Mouse (Mus musculus) ES-E14 (cell line): ENCODE results near the gene Pfkm.
A peak's percentile ranks its signal among the peaks of the same experiment; 100 is the strongest.

ENCODE experiments used
- CHD2 ChIP-seq: IDR thresholded peaks from 2 replicates; pipeline ENCODE4 v1.6.1; 2014; ENCODE audit warnings: mild to moderate bottlenecking, low read depth, low read length, inconsistent platforms
- HCFC1 ChIP-seq: IDR thresholded peaks from 2 replicates; pipeline ENCODE4 v1.6.1; 2012; ENCODE audit warnings: low read length, inconsistent platforms, borderline replicate concordance; ENCODE audit not compliant: insufficient read depth
- MAFK ChIP-seq: IDR thresholded peaks from 2 replicates; pipeline ENCODE4 v1.6.1; 2014; ENCODE audit warnings: mild to moderate bottlenecking, low read depth, low read length, inconsistent platforms; ENCODE audit not compliant: insufficient read depth
- ZC3H11A ChIP-seq: IDR thresholded peaks from 2 replicates; pipeline ENCODE4 v1.6.1; 2012; ENCODE audit warnings: low read depth, mild to moderate bottlenecking, inconsistent platforms, low read length, borderline replicate concordance
- ZNF384 ChIP-seq: IDR thresholded peaks from 2 replicates; pipeline ENCODE4 v1.6.1; 2012; ENCODE audit warnings: low read depth, low read length, inconsistent platforms

GRCm38 (mm10) chr15:98145559-98146181, 53.3 kb downstream of the Pfkm start:
- 0 out of 2 replicates have a peak, but pooled peaks have one; percentile 13 for TF ChIP-seq CHD2
- TF ChIP-seq HCFC1 = 0 out of 2 replicates have a peak, but pooled peaks have one; percentile 42
- no peak for TF ChIP-seq MAFK
- TF ChIP-seq ZNF384 = no peak
- TF ChIP-seq ZC3H11A = no peak
